Mouse (Mus musculus) intestine, postnatal 0 days (tissue): Measurements from ENCODE around the gene Magi2. TPM values are rescaled to one million over a fixed set of nuclear protein-coding genes. Genes with fewer than 3 reads are reported as not detected.

Experiments
- ATAC-seq: fragments of 200-750 bp; cut with Nextera tagmentation; 2 replicates; pipeline ENCODE4 v1.8.0; 2017; ENCODE audit warnings: mild to moderate bottlenecking, moderate TSS enrichment, moderate library complexity
- H3K27ac ChIP-seq: fragments of 300-500 bp; sonication (generic); 2 replicates; pipeline ENCODE4 v1.5.1; 2014; ENCODE audit warnings: mild to moderate bottlenecking, low read depth, low read length, moderate library complexity
- H3K27me3 ChIP-seq: fragments of 300-500 bp; sonication (generic); replicated peaks from 2 replicates; pipeline ENCODE4 v1.6.1; 2014; ENCODE audit warnings: low read length, mixed read lengths; ENCODE audit not compliant: control insufficient read depth, insufficient read depth
- H3K36me3 ChIP-seq: fragments of 300-500 bp; sonication (generic); 2 replicates; pipeline ENCODE4 v1.6.1; 2014; ENCODE audit warnings: mild to moderate bottlenecking, moderate library complexity; ENCODE audit not compliant: control insufficient read depth, insufficient read depth
- H3K4me1 ChIP-seq: fragments of 300-500 bp; sonication (generic); replicated peaks from 2 replicates; pipeline ENCODE4 v1.6.1; 2014; ENCODE audit warnings: antibody characterized with exemption, low read length, mixed read lengths; ENCODE audit not compliant: control insufficient read depth, insufficient read depth
- H3K4me2 ChIP-seq: fragments of 300-500 bp; sonication (generic); replicated peaks from 2 replicates; pipeline ENCODE4 v1.6.1; 2014; ENCODE audit warnings: low read depth, mild to moderate bottlenecking, moderate library complexity
- H3K4me3 ChIP-seq: fragments of 300-500 bp; sonication (generic); 2 replicates; pipeline ENCODE4 v1.5.1; 2014; ENCODE audit warnings: low read depth, low read length
- H3K9ac ChIP-seq: fragments of 300-500 bp; sonication (generic); 2 replicates; pipeline ENCODE4 v1.6.1; 2014; ENCODE audit warnings: mild to moderate bottlenecking, low read depth, low read length
- H3K9me3 ChIP-seq: fragments of 300-500 bp; sonication (generic); 2 replicates; pipeline ENCODE4 v1.6.1; 2016; ENCODE audit warnings: mixed run types; ENCODE audit not compliant: control insufficient read depth
- CTCF ChIP-seq: sonication (generic); IDR thresholded peaks from 2 replicates; pipeline ENCODE4 v1.5.1; 2016; ENCODE audit warnings: low read depth, mild to moderate bottlenecking, control low read depth, antibody characterized with exemption, moderate library complexity
- WGBS: fragments of 180-500 bp; shearing (Covaris S2); extraction: QIAGEN DNeasy Blood & Tissue Kit; methylation state at CpG from one replicate; pipeline ENCODE4 v1.1.7; 2014; 5-methylcytosine and 5-hydroxymethylcytosine counted together
- polyA plus RNA-seq: library from polyadenylated mRNA; unstranded; fragments of >200 nt; fragmentation: Nextera tagmentation; extraction: Ambion mirVana; gene quantifications from 2 replicates; pipeline ENCODE4 v1.2.1, GENCODE M21; 2015

Magi2 gene
- polyA plus RNA-seq, 1 experiment from 2014 or later = 1.0 TPM

GRCm38 (mm10) chr5:20363216-20363615, 1136.4 kb downstream of the Magi2 start:
- H3K4me3 ChIP-seq = no peak overlapping the region
- ATAC-seq = no peak
- no peaks in the 10 kb centered on the region for H3K36me3 ChIP-seq
- H3K27ac ChIP-seq = no peak overlapping the region
- WGBS = 70% methylated on average over 5 of the region's 5 CpGs
- no peak overlapping the region for H3K9ac ChIP-seq
- H3K9me3 ChIP-seq = no peaks in the 10 kb centered on the region
- no peaks in the 10 kb centered on the region for H3K27me3 ChIP-seq
- no peak for TF ChIP-seq CTCF
- no peaks in the 10 kb centered on the region for H3K4me1 ChIP-seq
- H3K4me2 ChIP-seq = no peak overlapping the region

GRCm38 (mm10) chr5:20373586-20373985, 1146.8 kb downstream of the Magi2 start:
- Histone ChIP-seq H3K9ac (no peak overlapping the region), H3K27me3 (no peaks in the 10 kb centered on the region), H3K9me3 (no peaks in the 10 kb centered on the region), H3K4me3 (no peak overlapping the region), H3K36me3 (no peaks in the 10 kb centered on the region), H3K4me2 (no peak overlapping the region), H3K27ac (no peak overlapping the region), H3K4me1 (no peaks in the 10 kb centered on the region)
- 83% methylated on average over 1 of the region's 1 CpGs for WGBS
- no peak for TF ChIP-seq CTCF
- no peak for ATAC-seq

- Histone ChIP-seq H3K4me2 (no peak overlapping the region), H3K4me1 (no peaks in the 10 kb centered on the region), H3K9ac (no peak overlapping the region), H3K27me3 (no peaks in the 10 kb centered on the region), H3K4me3 (no peak overlapping the region), H3K36me3 (no peaks in the 10 kb centered on the region), H3K9me3 (no peaks in the 10 kb centered on the region), H3K27ac (no peak overlapping the region)
- no peak for TF ChIP-seq CTCF
- 80% methylated on average over 11 of the region's 11 CpGs for WGBS
- no peak for ATAC-seq
Measured at GRCm38 (mm10) chr5:20378071-20378800, 1151.4 kb downstream of the Magi2 start.

DNA sequence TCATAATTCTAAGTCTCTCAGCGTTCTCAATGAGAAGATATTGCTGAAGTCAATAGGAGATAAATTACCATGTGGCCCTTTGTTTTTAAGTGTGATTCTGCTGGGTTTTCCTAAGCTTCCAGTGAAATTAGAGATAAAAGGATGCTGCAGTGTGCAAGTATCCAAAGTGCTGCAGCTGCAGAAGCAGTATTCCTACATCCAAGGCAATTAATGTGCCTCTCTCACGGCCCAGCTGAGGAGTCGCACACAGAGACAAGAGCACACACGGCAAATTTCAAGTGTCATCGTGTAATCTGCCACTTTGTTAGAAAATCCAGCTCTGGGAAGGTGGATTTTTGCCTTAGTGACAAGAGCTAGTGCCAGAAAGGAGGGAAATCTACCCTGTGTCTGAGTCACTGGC, 1177.7 kb downstream of the Magi2 start:
- Histone ChIP-seq H3K4me2 (no peak overlapping the region), H3K27ac (no peak overlapping the region), H3K36me3 (no peaks in the 10 kb centered on the region), H3K27me3 (no peaks in the 10 kb centered on the region), H3K9me3 (no peaks in the 10 kb centered on the region), H3K4me3 (no peak overlapping the region), H3K9ac (no peak overlapping the region), H3K4me1 (no peaks in the 10 kb centered on the region)
- TF ChIP-seq CTCF = no peak
- ATAC-seq = no peak
- 78% methylated on average over 5 of the region's 5 CpGs for WGBS

GRCm38 (mm10) chr5:20406626-20407025, 1179.8 kb downstream of the Magi2 start:
- H3K9ac ChIP-seq = no peak overlapping the region
- no peaks in the 10 kb centered on the region for H3K4me1 ChIP-seq
- no peak for ATAC-seq
- WGBS = 89% methylated on average over 4 of the region's 4 CpGs
- H3K9me3 ChIP-seq = no peaks in the 10 kb centered on the region
- no peaks in the 10 kb centered on the region for H3K27me3 ChIP-seq
- H3K4me3 ChIP-seq = no peak overlapping the region
- no peak overlapping the region for H3K27ac ChIP-seq
- no peak overlapping the region for H3K4me2 ChIP-seq
- TF ChIP-seq CTCF = no peak
- H3K36me3 ChIP-seq = no peaks in the 10 kb centered on the region

GRCm38 (mm10) chr5:20415320-20415719, 1188.5 kb downstream of the Magi2 start:
- H3K27ac ChIP-seq = no peak overlapping the region
- no peak for ATAC-seq
- H3K4me1 ChIP-seq = no peaks in the 10 kb centered on the region

More at GRCm38 (mm10) chr5:20415320-20415719, 1188.5 kb downstream of the Magi2 start:
- H3K27me3 ChIP-seq = no peaks in the 10 kb centered on the region
- H3K9ac ChIP-seq = no peak overlapping the region
- no peaks in the 10 kb centered on the region for H3K36me3 ChIP-seq
- TF ChIP-seq CTCF = no peak
- H3K4me2 ChIP-seq = no peak overlapping the region
- H3K4me3 ChIP-seq = no peak overlapping the region
- no peaks in the 10 kb centered on the region for H3K9me3 ChIP-seq
